Mouse (Mus musculus): ENCODE measurements around the gene Cntn5.

The Cntn5 gene

DNA sequence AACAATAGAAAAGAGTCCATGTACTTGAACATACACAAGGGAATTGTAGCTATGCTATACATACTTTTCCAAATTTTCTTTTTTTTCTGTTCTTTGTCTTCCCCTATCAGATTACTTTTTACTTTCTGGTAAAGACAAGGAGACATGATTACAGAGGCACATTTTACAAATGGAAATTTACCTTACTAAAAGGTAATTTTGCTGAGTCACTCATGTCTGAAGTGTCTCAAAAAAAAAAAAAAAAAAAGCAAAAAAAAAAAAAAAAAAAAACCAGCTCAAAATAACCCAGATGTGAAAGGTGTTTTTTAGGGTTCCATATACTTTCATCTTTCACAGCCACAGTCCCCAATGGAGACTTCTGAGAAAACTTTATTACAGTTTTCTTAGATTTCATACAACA lies 492.5 kb downstream of the Cntn5 start:
- no peak for DNase-seq (ENCODE audit: low spot score)

DNA sequence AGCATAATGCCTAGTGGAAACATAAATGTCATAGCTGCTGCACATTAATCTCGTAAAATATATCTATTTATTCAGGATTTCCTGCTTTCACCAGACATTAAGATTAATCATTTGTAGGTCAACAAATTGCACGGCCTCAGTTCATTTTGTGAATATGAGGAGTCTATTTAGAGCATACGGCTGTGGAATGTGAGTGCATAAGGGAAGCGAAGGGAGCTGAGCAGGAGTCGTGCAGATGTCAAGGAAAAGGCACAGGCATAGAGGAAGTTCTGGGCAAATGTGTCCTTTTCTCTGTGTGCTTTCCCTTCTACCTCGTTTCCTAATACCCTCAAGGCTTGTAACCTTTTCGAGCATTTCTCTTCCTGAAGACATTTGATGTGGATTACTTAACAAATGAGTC lies 504.5 kb downstream of the Cntn5 start:
- DNase-seq (ENCODE audit: low spot score): no peak

DNA sequence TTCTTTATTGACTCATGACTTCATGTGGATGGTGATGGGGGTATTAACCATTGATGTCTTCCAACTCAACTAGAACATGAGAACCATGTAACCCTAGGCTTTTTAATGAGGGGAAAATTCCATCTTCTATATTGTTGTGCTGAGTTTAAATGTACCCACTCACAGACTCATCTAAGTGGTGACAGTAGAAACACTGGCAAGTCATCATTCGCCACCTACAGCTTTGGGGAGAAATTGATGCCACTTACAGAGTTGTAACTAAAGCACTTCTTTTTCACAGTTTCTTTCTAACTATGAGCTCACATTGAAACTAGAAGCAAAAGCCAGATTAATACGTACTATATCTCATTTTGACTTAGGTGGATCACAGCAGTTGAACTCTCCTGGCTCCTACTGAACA lies 514.7 kb downstream of the Cntn5 start:
- no peak for DNase-seq (ENCODE audit: low spot score)

DNA sequence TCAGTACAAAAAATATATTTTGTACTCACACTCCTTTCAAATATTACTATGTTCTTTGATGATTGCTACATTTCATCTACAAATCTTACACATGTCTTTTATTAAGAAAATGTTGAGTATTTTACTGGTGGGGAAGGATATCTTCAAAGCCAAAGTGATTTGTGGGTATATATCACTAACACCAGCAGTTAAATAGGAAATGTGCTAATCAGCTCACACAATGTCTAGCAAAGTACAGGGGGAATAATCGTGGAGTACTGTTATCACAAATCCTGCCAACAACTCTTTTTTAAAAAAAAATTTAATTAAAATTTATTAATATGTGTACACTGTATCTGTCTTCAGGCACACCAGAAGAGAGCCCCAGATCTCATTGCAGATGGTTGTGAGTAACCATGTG lies 520.1 kb downstream of the Cntn5 start:
- no peak for DNase-seq (ENCODE audit: low spot score)

DNA sequence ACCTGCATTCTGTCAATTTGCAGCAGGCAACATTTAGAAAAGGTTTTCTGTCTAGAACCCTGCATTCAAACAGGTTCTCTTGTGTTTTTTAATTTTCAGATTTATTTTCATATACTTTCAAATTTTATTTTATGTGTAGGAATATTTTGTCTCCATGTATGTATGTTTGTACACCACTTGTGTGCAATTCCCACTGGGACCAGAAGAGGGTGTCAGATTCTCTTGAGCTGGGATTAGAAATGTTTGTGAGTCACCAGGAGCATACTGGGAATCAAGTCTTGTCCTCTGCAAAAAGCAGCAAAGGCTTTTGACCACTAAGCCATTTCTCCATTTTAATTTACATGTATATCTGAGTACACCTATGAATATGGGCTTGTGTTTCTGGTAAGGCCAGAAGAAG lies 521.4 kb downstream of the Cntn5 start:
- no peak for DNase-seq (ENCODE audit: low spot score)

DNA sequence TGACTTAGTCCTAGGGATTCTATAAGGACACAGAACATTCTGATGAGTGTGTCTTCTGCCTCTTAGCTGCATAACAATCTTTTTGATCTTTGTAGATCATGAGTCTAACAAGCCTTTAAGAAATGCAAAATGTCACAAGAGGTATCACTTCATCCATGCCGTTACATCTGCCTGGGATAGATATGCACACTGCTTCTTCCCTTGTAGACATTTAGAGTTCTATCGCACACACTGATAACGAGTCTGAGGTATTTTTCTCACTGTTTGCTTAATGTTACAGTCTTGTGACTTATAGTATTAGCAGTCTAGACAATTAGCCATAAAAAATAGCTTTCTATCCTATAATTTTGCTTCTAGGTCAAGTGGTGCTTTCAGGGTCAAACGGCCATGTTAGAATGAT lies 522.9 kb downstream of the Cntn5 start:
- no peak for DNase-seq (ENCODE audit: low spot score)

DNA sequence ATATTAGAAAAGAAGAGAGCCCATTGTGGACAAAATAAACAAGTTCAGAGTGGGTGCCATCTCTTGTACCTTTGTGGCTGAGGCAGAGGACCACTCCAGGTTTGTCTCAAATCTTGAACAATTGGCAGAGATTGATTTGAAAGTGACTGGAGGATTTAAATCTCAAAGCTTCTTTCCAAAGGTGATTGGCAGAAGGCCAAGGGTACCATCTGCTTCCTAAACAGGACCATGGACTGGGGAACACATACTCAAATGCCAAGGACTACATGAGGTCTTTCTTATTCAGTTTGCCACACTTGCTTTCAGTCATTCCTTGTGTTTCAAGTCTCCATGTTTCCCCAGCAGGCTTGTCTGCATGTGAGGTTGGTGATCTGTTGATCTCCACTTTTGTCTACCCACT lies 528.3 kb downstream of the Cntn5 start:
- DNase-seq (ENCODE audit: low spot score): no peak

DNA sequence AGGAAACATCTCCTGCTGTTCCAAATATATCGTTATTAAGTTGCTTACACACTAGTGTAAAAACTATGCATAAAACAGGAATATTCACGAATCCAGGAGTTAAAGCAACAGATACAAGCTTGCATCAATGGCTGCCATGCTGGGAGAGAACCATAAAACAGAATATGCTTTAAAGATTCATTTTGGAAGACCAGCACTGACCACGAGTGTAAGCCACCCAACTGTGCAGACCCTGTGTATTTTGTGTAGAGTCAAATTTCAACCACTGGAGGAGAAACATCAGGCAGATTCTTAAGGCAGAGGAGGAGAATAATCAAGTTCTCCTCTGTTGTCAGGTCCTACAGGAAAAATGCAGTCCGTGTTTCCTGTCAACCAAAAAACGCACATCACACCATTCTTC lies 535.6 kb downstream of the Cntn5 start:
- DNase-seq (ENCODE audit: low spot score): no peak

DNA sequence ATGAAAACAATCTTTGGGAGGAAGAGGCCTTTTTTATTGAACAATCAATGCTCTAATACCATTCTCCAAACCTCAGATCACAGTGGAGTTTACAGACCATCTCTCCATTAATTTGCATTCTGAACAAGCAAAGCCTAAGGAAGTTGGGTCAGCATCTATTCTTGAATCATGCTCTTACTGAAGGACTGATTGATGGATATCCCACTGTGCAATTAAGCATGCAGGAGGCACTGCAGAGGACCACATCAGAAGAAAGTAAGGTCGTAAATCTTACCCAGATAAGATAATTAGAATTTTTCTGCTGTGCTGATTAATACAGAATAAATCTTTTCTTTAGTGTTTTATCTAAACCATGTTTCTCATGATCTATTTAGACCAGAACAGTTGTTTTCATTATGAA lies 536.2 kb downstream of the Cntn5 start:
- DNase-seq (ENCODE audit: low spot score): no peak

DNA sequence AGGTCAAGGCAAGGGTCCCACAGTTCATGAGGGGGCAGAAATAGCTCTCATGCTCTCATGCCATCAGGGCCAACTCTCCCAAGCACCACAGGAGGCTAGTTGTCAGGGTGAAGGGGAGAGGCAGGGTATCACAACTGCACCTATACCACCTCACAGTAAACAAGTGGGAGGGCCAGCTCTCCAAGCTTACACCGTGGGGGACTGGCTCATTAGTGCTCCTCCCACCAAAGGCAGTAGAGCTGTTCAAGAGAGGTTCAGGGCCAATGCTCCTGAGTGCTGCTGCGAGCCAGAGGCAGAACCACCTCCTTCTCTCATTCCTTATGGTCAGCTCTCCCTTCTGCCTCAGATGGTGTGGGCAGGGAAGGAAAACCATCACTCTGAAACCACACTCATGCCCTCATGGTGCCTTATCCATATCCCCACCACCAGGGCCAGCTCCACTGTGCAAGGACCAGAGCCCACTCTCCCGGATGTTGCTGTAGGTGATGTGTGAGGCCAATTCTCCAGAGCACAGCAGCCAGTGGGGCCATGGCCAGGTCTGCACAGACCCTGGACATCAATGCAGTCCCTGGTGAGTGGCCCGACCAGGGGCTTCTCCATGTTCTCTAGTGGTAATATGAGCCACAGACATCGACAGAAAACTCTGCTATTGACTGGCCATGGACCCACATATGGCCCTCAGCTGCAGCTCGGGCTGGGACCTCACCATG lies 538.2 kb downstream of the Cntn5 start:
- DNase-seq (ENCODE audit: low spot score): no peak

DNA sequence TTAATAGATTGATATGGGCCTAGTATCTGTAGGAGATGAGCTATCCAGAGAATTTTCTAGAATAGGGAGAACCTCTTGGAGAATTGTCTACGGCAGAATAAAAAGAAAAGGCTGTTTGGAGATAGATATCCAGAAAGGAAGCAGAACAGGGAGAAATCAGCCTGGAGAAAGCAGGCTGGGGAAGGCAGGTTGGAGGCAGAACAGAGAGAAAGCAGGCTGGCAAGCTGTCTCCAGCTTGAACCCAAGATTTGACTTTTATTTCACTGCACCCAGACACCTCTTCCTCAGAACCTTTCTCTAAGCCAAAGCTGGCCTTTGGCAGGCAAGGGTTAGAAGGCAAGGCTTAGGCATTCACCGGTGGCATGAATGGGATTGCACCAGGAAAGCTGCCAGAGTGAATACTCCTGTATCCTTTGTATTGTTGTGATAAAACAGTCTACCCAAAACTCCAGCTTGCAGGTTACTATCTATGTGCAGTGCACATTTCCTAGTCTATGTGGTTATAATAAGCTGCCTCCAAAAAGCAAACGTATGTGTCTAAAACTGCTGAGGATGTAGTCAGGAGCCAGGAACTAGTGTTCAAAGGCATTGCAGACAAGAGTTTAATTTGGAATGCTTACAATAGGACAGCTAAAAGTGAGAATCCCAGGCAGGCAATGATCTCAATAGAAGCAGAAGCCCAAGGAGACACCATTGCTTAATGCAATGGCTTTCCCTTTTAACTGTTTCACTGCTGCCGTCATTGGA lies 553.5 kb downstream of the Cntn5 start:
- DNase-seq (ENCODE audit: low spot score): no peak

DNA sequence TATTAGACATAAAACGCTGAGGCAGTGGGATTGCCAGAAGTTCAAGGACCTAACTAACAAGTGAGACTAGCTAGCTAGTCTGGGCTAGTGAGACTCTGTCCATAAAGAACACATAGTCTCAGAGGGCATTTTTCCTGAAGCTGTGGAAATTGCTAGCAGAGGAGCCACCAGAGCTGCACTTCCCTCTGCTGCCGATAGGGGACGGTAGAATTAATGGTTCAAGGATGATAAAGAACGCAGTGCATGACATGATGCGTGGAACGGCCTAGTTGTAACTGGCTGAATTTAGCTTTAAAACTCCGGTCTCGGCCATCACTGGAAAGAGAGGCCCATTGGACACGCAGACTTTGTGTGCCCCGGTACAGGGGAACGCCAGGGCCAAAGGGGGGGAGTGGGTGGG lies 555.8 kb downstream of the Cntn5 start:
- no peak for DNase-seq (ENCODE audit: low spot score)

DNA sequence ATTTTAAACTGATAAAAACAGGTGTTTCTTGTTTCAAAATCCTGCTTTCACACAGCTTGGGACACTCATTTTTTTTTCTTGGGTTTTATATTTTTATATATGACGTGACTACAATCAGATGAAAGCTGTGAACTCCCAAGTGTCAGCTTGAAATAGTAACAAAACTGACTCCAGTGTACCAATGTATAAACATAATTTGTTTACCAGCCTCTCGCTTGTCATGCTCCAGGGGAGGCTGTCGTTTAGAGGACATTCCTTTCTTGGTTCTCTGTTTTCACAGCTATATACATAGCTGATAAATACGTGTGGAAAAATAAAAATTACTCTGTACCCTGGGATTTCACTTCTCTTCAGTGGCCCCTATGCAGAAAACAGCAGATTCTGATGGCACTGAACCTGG lies 556.4 kb downstream of the Cntn5 start:
- DNase-seq (ENCODE audit: low spot score): no peak

DNA sequence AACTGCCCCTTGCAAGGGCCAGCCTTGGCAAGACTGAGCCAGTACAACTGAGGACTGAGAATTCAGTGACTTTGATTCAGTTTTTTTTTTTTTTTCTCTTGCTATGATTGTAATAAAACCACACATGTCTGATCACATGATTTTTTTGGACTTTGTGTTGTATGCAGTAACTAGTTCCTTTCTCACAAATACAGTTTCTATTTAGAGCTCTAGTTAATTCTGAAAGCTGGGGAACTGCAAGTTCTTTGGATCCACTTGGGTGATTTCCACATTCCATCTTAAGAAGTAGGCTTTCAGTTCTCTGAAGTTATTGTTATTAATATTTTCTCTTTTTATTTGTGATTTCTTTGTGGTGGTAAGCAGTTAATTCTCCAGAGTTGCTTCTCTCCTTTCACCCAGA lies 563.8 kb downstream of the Cntn5 start:
- DNase-seq (ENCODE audit: low spot score): no peak

DNA sequence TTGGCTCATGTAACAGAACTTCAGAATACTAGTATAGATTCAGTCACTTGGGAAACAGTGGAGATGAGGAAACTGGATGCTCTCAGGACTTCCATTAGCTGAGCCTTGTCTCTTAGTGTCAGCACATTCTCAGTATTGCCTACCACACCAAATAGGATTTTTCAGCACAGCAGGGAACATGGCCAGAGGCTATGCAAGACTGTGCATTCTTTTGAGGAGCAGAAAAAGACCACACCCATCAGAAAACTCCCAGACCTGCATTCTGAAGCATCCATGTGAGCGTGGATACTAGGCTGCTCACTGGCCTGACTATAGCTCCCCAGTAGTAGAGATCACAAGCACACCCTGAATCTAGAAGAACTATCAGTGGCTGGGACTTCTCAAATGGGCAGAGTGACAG lies 564.9 kb downstream of the Cntn5 start:
- no peak for DNase-seq (ENCODE audit: low spot score)

DNA sequence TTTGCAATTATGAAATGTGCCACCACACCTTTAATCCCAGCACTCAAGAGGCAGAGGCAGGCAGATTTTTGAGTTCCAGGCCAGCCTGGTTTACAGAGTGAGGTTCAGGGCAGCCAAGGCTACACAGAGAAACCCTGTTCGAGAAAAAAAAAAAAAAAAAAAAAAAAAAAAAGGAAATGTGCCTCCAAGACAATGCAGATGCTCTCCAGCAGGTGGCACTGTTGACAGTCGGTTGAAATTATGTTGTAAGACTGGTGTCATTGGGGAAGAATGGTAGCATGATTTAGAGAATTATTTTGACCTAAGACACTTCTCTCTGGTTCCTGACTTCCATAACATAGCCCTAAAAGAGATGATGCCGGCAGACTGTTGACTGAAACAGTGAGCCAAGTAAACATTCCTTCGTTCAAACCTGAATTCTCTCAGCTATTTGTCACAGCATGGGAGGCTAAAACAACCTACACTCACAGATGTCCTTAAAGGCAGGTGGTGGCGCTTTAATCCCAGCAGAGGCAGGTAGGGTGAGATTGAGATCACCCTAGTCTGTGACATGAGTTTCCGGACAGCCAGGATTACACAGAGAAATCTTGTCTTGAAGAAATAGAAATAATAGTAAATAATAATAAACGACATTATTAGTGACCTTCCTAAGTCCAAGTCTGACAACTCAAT lies 579.7 kb downstream of the Cntn5 start:
- no peak for DNase-seq (ENCODE audit: low spot score)

DNA sequence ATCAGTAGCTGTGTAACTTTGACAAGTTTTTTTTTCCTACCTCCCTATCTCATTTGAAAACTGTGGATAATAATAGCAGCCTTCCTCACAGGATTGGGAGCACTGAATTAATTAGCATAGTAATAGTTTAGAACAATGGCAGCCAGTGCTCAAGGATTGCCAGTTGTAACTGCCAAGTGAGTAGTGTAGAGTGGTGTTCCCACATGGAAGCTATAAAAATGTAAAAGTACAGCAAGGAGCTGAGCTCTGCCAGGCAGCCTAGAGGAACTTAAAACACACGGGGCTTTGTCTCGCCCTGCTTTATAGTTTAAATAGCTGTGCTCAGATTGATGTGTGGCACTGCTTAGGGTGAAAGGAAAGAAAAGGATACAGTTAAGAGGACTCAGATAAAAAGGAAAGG lies 635.2 kb downstream of the Cntn5 start:
- peak; percentile 59 for DNase-seq (ENCODE audit: low spot score)

DNA sequence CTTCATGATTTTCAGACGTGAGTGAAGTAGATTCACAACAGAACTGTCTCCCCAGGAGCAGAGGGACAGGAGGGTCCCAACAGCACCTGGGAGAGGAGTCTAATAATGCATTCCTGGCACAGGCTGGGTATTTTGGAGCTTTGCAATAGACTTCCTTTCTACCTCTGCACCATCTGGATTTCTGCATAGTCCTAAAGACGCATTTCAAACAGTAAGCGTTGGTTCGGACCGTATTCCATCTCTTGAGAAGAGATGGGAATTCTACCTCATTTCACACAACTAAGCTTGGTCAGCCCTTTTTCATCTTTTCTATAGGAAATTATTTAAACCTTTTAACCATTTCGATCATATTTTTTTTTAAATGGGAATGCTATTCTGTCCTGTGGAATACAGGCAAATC lies 635.7 kb downstream of the Cntn5 start:
- no peak for DNase-seq (ENCODE audit: low spot score)

DNA sequence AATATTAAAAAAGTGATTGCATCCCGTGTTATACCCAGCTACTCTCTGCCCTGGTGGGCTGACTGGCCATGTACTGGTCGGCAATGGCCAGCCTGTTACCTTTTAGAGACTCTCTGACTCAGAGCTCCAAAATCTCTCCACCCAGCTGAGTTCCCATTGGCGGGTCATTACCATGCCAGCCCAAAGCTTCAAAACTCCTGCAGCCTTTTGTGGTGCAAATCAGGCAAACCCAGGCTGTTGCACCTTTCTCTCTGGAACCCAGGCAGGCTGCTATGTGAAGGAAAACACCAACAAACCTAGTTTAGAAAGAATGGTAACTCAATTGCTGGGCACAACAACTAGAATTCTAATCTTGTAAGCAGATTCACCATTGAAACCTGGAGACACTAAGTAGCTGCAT lies 639.0 kb downstream of the Cntn5 start:
- DNase-seq (ENCODE audit: low spot score): no peak

DNA sequence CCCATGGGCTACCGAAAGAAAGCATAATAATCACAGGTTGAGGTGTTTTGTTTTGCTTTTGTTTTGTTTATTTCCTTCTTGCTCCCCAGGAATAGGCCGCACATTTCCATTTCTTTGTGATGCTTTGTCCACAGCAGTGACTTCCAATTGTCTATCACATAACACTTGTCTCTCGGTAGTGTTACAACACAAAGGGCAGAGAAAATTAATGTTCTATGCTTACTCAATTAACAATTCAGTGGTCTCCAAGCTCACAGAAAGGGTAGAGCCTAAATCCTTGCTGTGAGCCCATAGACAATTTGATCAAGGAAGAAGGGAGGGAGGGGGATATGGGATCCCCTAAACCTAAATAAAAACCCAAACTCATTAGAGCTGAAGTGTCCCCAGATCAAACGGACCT lies 671.2 kb downstream of the Cntn5 start:
- DNase-seq (ENCODE audit: low spot score): no peak

DNA sequence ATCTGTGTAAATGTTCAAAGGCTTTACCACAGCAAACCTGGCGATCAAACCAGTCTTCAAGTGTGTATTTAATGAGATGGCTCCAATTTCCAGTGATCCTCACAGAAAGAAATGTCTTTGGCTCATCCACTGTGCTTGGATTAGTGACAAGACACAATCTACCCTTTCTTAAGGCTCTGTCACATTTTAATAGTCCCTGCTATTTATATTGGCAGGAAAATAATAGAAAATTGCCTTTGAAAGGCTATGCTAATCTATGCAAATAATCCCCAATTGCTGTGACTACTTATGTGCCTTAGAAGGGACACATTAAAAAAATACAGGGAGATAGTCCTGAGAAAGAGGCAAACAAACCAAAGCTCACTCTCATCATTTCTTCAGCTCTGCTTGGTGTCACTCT lies 672.5 kb downstream of the Cntn5 start:
- DNase-seq (ENCODE audit: low spot score): no peak

DNA sequence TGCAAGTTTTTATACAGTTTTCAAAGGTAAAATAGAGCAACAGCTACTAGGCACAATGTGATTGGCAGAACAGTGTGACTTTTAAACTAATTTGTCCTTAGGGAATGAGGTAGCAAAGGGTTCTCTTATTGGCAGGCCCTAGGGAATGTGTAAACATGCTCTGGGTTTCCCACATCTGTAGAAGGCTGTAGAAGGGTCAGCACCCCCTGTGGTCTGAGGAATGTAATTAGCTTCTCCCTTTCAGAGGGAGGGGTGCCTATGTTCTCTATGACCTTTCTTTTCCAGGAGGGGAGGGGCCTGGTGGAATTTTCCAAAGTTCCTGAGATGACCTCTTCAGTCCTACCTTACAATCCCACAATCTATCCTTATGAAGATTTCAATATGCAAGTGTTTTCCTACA lies 673.6 kb downstream of the Cntn5 start:
- no peak for DNase-seq (ENCODE audit: low spot score)

DNA sequence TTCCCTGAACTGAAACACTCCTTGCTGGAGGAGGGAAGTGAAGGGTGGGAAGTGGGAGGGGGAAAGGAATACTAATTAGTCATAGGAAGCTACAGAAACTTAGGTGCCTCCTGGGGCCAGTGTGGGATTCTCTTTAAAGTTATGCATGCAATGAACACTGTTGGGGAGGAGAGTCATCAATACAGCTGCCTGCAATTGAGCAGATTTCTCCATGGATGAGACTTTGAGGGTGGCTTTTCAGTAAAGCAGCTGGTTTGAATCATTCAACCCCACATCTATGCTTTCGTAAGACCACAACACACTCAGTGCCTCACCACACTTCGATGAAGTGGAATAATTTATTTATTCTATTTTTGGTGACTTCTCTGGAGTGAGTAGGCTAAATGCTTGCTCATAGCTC lies 674.9 kb downstream of the Cntn5 start:
- DNase-seq (ENCODE audit: low spot score): peak; percentile 14

DNA sequence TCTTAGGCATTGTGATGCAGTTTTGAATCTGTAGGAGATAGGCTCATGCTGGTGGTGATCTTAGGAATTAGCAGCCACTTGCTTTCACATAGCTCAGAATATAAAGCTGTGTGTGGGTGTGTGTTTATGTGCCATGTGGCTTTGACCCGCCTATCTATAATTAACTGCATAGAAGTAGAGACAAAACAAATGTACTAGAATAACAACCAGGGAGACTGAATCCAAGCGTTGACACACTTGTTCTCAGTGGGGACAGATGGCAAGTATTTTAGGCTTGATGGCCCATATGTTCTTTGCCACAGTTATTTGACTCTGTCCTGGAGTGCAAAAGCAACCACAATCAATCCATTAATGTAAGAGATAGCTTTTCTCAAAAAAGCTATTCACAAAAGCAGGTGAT lies 678.6 kb downstream of the Cntn5 start:
- DNase-seq (ENCODE audit: low spot score): peak; percentile 41
